Mouse (Mus musculus) forebrain, embryonic 14.5 days (tissue): ENCODE measurements around the gene Tpm1. TPM values are rescaled to one million over a fixed set of nuclear protein-coding genes. Genes with fewer than 3 reads are reported as not detected.

Source experiments
- ATAC-seq: fragments of 200-750 bp; cut with Nextera tagmentation; 2 replicates; pipeline ENCODE4 v1.8.0; 2017; ENCODE audit warnings: mild to moderate bottlenecking, moderate library complexity
- DNase-seq: peaks from one replicate; pipeline ENCODE4 v3.0.0-alpha.2; 2015; ENCODE audit warnings: low spot score
- H3K27ac ChIP-seq: fragments of 300-500 bp; sonication (generic); 2 replicates; pipeline ENCODE4 v1.5.1; 2014; ENCODE audit warnings: low read depth, mild to moderate bottlenecking, control low read depth, low read length, moderate library complexity
- H3K27me3 ChIP-seq: fragments of 300-500 bp; sonication (generic); replicated peaks from 2 replicates; pipeline ENCODE4 v1.6.1; 2014; ENCODE audit warnings: low read length, control low read depth, mixed read lengths; ENCODE audit not compliant: control insufficient read depth, insufficient read depth
- H3K36me3 ChIP-seq: fragments of 300-500 bp; sonication (generic); 2 replicates; pipeline ENCODE4 v1.6.1; 2014; ENCODE audit warnings: low read length, control low read depth; ENCODE audit not compliant: control insufficient read depth, insufficient read depth
- H3K4me1 ChIP-seq: fragments of 300-500 bp; sonication (generic); 2 replicates; pipeline ENCODE4 v1.6.1; 2014; ENCODE audit warnings: antibody characterized with exemption, low read length, control low read depth; ENCODE audit not compliant: control insufficient read depth, insufficient read depth
- H3K4me2 ChIP-seq: fragments of 300-500 bp; sonication (generic); 2 replicates; pipeline ENCODE4 v1.6.1; 2014; ENCODE audit warnings: mild to moderate bottlenecking, control low read depth, low read length
- H3K4me3 ChIP-seq: fragments of 300-500 bp; sonication (generic); 2 replicates; pipeline ENCODE4 v1.5.1; 2014; ENCODE audit warnings: low read depth, low read length, control low read depth
- H3K9ac ChIP-seq: fragments of 300-500 bp; sonication (generic); 2 replicates; pipeline ENCODE4 v1.6.1; 2014; ENCODE audit warnings: mild to moderate bottlenecking, low read length, control low read depth, moderate library complexity
- H3K9me3 ChIP-seq: fragments of 300-500 bp; sonication (generic); replicated peaks from 2 replicates; pipeline ENCODE4 v1.6.1; 2016; ENCODE audit warnings: low read length, control low read depth, mixed read lengths; ENCODE audit not compliant: control insufficient read depth
- WGBS: fragments of 180-500 bp; shearing (Covaris S2); extraction: QIAGEN DNeasy Blood & Tissue Kit; methylation state at CpG from one replicate; pipeline ENCODE4 v1.1.7; 2014; 5-methylcytosine and 5-hydroxymethylcytosine counted together
- polyA plus RNA-seq: library from polyadenylated mRNA; unstranded; fragments of >200 nt; fragmentation: Nextera tagmentation; extraction: Ambion mirVana; gene quantifications from 2 replicates; pipeline ENCODE4 v1.2.1, GENCODE M21; 2014

The Tpm1 gene
- polyA plus RNA-seq, 1 experiment from 2014 or later = 104 TPM

GRCm38 (mm10) chr9:67043231-67044199 is 5.7 kb downstream of the Tpm1 start:
- ATAC-seq (peak; percentile 96), DNase-seq (peak; percentile 100)
- Histone ChIP-seq H3K36me3 (no peaks in the 10 kb centered on the region), H3K4me3 (peak overlapping the region; percentile 82), H3K27me3 (peaks cover 19% of the 10 kb centered on the region), H3K4me1 (peaks cover 38% of the 10 kb centered on the region), H3K27ac (peak overlapping the region; percentile 95), H3K9ac (peak overlapping the region; percentile 96), H3K4me2 (peak overlapping the region; percentile 59), H3K9me3 (no peaks in the 10 kb centered on the region)
- under 1% methylated on average over 71 of the region's 73 CpGs for WGBS

- H3K4me3 ChIP-seq = peak overlapping the region; percentile 82
- H3K4me1 ChIP-seq = peaks cover 36% of the 10 kb centered on the region
- H3K9me3 ChIP-seq = no peaks in the 10 kb centered on the region
- H3K4me2 ChIP-seq = peak overlapping the region; percentile 59
- H3K27ac ChIP-seq = no peak overlapping the region
- peaks cover 13% of the 10 kb centered on the region for H3K27me3 ChIP-seq
- DNase-seq (no peak), ATAC-seq (no peak)
- H3K36me3 ChIP-seq = no peaks in the 10 kb centered on the region
- peak overlapping the region; percentile 96 for H3K9ac ChIP-seq
- 25% methylated on average over 6 of the region's 6 CpGs for WGBS
These were observed 6.4 kb downstream of the Tpm1 start for GRCm38 (mm10) chr9:67042813-67043207.

GRCm38 (mm10) chr9:67041840-67042812 is 7.1 kb downstream of the Tpm1 start:
- H3K9me3 ChIP-seq = no peaks in the 10 kb centered on the region
- WGBS = 38% methylated on average over 14 of the region's 14 CpGs
- H3K27ac ChIP-seq = no peak overlapping the region
- peaks cover 33% of the 10 kb centered on the region for H3K4me1 ChIP-seq
- H3K27me3 ChIP-seq = peaks cover 7% of the 10 kb centered on the region; the same call in 1 of the 2 replicates
- H3K4me3 ChIP-seq = peak overlapping the region; percentile 82
- H3K36me3 ChIP-seq = no peaks in the 10 kb centered on the region
- ATAC-seq = no peak
- H3K4me2 ChIP-seq = peak overlapping the region; percentile 59
- no peak for DNase-seq
- H3K9ac ChIP-seq = peak overlapping the region; percentile 96; the same call in 1 of the 2 replicates

GRCm38 (mm10) chr9:67040963-67041839 is 8.0 kb downstream of the Tpm1 start:
- H3K9me3 ChIP-seq = no peaks in the 10 kb centered on the region
- no peak overlapping the region for H3K9ac ChIP-seq
- 38% methylated on average over 4 of the region's 4 CpGs for WGBS
- DNase-seq = no peak
- ATAC-seq = no peak
- H3K4me3 ChIP-seq = 0 out of 2 replicates have a peak overlapping the region, but pooled peaks have one; percentile 82
- H3K27ac ChIP-seq = no peak overlapping the region
- peaks cover under 1% of the 10 kb centered on the region; the same call in 1 of the 2 replicates for H3K36me3 ChIP-seq
- H3K4me1 ChIP-seq = peaks cover 33% of the 10 kb centered on the region
- H3K27me3 ChIP-seq = no peaks in the 10 kb centered on the region
- peak overlapping the region; percentile 59 for H3K4me2 ChIP-seq

- Histone ChIP-seq H3K4me2 (0 out of 2 replicates have a peak overlapping the region, but pooled peaks have one; percentile 10), H3K4me3 (no peak overlapping the region), H3K9me3 (peaks cover 4% of the 10 kb centered on the region), H3K9ac (no peak overlapping the region), H3K27me3 (no peaks in the 10 kb centered on the region), H3K4me1 (peaks cover 30% of the 10 kb centered on the region), H3K36me3 (peaks cover 14% of the 10 kb centered on the region), H3K27ac (no peak overlapping the region)
- ATAC-seq (no peak), DNase-seq (no peak)
- WGBS = 26% methylated on average over 10 of the region's 10 CpGs
These were observed 9.3 kb downstream of the Tpm1 start for GRCm38 (mm10) chr9:67039867-67040266.

GRCm38 (mm10) chr9:67038686-67039085 is 10.5 kb downstream of the Tpm1 start:
- Histone ChIP-seq H3K36me3 (peaks cover 26% of the 10 kb centered on the region), H3K27me3 (no peaks in the 10 kb centered on the region), H3K4me2 (no peak overlapping the region), H3K9ac (no peak overlapping the region), H3K27ac (no peak overlapping the region), H3K4me3 (no peak overlapping the region), H3K9me3 (peaks cover 7% of the 10 kb centered on the region), H3K4me1 (peaks cover 30% of the 10 kb centered on the region)
- ATAC-seq (no peak), DNase-seq (no peak)
- 94% methylated on average over 7 of the region's 7 CpGs for WGBS

GRCm38 (mm10) chr9:67037666-67038065 is 11.5 kb downstream of the Tpm1 start:
- peaks cover 27% of the 10 kb centered on the region for H3K4me1 ChIP-seq
- H3K9ac ChIP-seq = no peak overlapping the region
- peaks cover 36% of the 10 kb centered on the region for H3K36me3 ChIP-seq
- H3K27me3 ChIP-seq = no peaks in the 10 kb centered on the region
- no peak overlapping the region for H3K4me2 ChIP-seq
- H3K27ac ChIP-seq = no peak overlapping the region
- peaks cover 7% of the 10 kb centered on the region for H3K9me3 ChIP-seq
- H3K4me3 ChIP-seq = no peak overlapping the region
- 97% methylated on average over 4 of the region's 4 CpGs for WGBS
- DNase-seq = no peak
- ATAC-seq = no peak
